ENCODE assay signal across 25 mouse cellular contexts in the genomic region with DNA sequence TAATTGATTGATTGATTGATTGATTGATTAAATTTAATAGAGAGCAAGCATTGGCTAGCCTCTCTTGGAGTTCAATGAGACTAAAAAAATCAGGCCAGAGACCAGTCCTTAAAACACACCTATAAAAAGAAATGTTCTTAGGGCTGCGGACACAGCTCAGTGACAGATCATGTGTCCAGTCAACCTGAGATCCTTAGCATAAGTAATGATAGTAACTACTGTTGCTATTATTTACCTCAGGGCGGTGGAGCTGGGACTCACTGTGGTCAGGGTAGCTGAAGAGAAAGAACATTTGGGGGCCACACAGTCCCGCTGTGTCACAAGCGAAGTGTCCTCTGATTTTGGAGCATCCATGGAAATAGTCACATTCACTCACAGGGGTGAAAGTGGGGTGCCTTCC.
"Had no signal": no experiment of that assay in that cellular context is flagged by ENCODE, and none has a peak within 500 bp of the region (broad histone marks: within the 10 kb centered on the region; RNA-seq: fewer than 3 reads in every experiment).

No protein-coding gene starts in this region.

- DNase-seq: gastrocnemius, adult 2 months; gastrocnemius, postnatal 10 days; gastrocnemius, postnatal 25 days; heart, adult 18-20 months; heart, postnatal 10 days; heart, postnatal 4 days; kidney, adult 18-20 months; kidney, adult 8-10 months; kidney, postnatal 14 days; kidney, postnatal 36 days; layer of hippocampus, adult 9-11 months; layer of hippocampus, postnatal 36 days; liver had no signal

- H3K36me3 ChIP-seq: heart, embryonic 10.5 days; heart, embryonic 12.5 days; hindbrain, embryonic 10.5 days; hindbrain, embryonic 12.5 days; intestine, embryonic 15.5 days; limb, embryonic 10.5 days; limb, embryonic 12.5 days had no signal

- H3K9me3 ChIP-seq: heart, embryonic 10.5 days; heart, embryonic 12.5 days; hindbrain, embryonic 10.5 days; hindbrain, embryonic 12.5 days; intestine, embryonic 15.5 days; limb, embryonic 10.5 days; limb, embryonic 12.5 days had no signal

- H3K4me2 ChIP-seq: heart, embryonic 12.5 days; hindbrain, embryonic 12.5 days; hindbrain, embryonic 14.5 days; intestine, embryonic 15.5 days; limb, embryonic 12.5 days had no signal

- H3K27me3 ChIP-seq: intestine, embryonic 15.5 days had no signal

- H3K4me3 ChIP-seq: gastrocnemius, adult 2 months; heart, embryonic 10.5 days; heart, embryonic 12.5 days; hindbrain, embryonic 10.5 days; hindbrain, embryonic 12.5 days; intestine, embryonic 15.5 days; limb, embryonic 10.5 days; limb, embryonic 12.5 days had no signal

- H3K27ac ChIP-seq: gastrocnemius, adult 2 months; heart, embryonic 10.5 days; hindbrain, embryonic 10.5 days; hindbrain, embryonic 12.5 days; hindbrain, embryonic 14.5 days; intestine, embryonic 15.5 days; kidney, postnatal 0 days; limb, embryonic 10.5 days; limb, embryonic 12.5 days had no signal

- H3K4me1 ChIP-seq: hindbrain, embryonic 12.5 days; intestine, embryonic 15.5 days had no signal

- H3K9ac ChIP-seq: heart, embryonic 12.5 days; hindbrain, embryonic 12.5 days; hindbrain, embryonic 14.5 days; intestine, embryonic 15.5 days; limb, embryonic 12.5 days had no signal

- ATAC-seq: hindbrain, embryonic 16.5 days; inflammation-experienced regulatory T-cells, adult 6 months; intestine, embryonic 15.5 days; intestine, postnatal 0 days had no signal
